Mouse (Mus musculus): Measurements from ENCODE around the gene Habp4.

GRCm38 (mm10) chr13:64225738-64226137 is 64.1 kb downstream of the Habp4 start:
- TF ChIP-seq POLR2A (IDR thresholded peaks at IDR 0.05; ENCODE audit: insufficient read length, low read depth) (no peak), USF1 (IDR thresholded peaks at IDR 0.05; ENCODE audit: low read depth) (no peak), REST (IDR thresholded peaks at IDR 0.05; ENCODE audit: insufficient read depth, insufficient read length) (no peak), E2F4 (IDR thresholded peaks at IDR 0.05; ENCODE audit: insufficient read depth) (no peak), MAX (IDR thresholded peaks at IDR 0.05; ENCODE audit: low read depth) (no peak), SRF (IDR thresholded peaks at IDR 0.05; ENCODE audit: control insufficient read depth, insufficient read length, low read depth) (no peak), POLR2AphosphoS2 (IDR thresholded peaks at IDR 0.05; ENCODE audit: insufficient read length, low read depth) (no peak), TCF12 (IDR thresholded peaks at IDR 0.05; ENCODE audit: insufficient read depth, poor library complexity, severe bottlenecking) (no peak), CEBPB (IDR thresholded peaks at IDR 0.05; ENCODE audit: insufficient read depth, poor library complexity, severe bottlenecking) (no peak), MYOG (IDR thresholded peaks at IDR 0.05; ENCODE audit: control insufficient read depth in 1 of 3, insufficient read depth in 1 of 3, insufficient read length in 2 of 3, low read depth in 2 of 3) (no peak)
